Mouse (Mus musculus): ENCODE results near the gene Gtf3c4. TPM values are rescaled to one million over a fixed set of nuclear protein-coding genes. Genes with fewer than 3 reads are reported as not detected.

The Gtf3c4 gene
- 31.3 and 35.4 TPM in 2 replicates for polyA plus RNA-seq (2014; fragmentation: Nextera tagmentation; extraction: Ambion mirVana)

DNA sequence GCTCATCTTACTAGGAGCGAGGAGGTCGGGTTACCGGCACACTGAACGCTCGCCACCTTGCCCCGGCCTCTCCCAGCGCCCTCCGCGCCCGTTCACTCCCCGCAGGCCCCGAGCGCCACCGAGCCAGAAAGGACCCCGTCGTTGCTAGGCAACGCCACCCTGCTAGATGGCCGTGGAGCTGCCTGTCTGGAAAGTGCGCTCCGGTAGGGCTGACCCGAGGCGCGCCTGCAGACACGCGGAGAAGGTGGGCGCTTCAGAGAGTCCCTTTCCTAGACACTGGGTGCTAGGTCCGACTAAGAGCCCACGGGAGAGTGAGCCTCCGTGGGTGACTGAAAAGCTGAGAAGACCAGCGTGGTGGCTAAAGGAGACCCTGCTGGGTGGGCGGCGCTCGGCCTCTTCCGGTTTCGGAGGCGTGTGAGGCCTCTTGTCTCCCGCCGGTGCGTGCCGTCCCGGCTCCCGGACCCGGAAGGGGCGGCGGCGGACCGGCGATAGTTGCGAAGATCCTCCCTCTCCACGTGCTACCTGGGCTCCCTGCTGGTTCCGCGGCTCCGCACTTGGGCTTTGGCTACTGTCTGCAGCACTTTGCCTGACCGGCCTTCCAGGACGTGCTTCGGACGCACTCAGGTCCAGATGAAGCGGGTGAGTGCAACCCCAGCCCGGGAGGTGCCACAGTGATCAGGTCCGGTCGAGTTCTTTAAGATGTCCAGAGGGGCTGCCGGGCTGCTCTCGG lies at the start of gene Gtf3c4, which contains the start of gene Ddx31:
Gene Gtf3c4, minus strand, starts transcription at position 139 of the 730 bp plus-strand sequence.
Gene Ddx31, plus strand, starts transcription at position 185 of the 730 bp plus-strand sequence.
- peak; percentile 96 for ATAC-seq (ENCODE audit: insufficient number of reproducible peaks, low FRiP score, low TSS enrichment, low read depth)
- peak within 1 kb of the TSS; percentile 81 for H3K27ac ChIP-seq (replicated peaks; ENCODE audit: low read depth, low read length)
- under 1% methylated on average over 63 of the region's 63 CpGs for WGBS
- peak; percentile 98 for DNase-seq (ENCODE audit: low spot score)
- peak within 1 kb of the TSS; percentile 91 for H3K9ac ChIP-seq (ENCODE audit: low read length)
- peaks cover 10% of the 10 kb centered on the region for H3K4me1 ChIP-seq (ENCODE audit: control insufficient read depth, insufficient read depth, low read length)
- H3K9me3 ChIP-seq (ENCODE audit: control insufficient read depth, low read length), result no peaks in the 10 kb centered on the region
- H3K27me3 ChIP-seq (ENCODE audit: control insufficient read depth, insufficient read depth, low read length), result no peaks in the 10 kb centered on the region
- H3K36me3 ChIP-seq (ENCODE audit: control insufficient read depth, insufficient read depth, low read length), result no peaks in the 10 kb centered on the region; the same call in 1 of the 2 replicates
- H3K4me3 ChIP-seq (ENCODE audit: low read depth, low read length), result peak within 1 kb of the TSS; percentile 99
- H3K4me2 ChIP-seq (ENCODE audit: low read depth, severe bottlenecking), result peak within 1 kb of the TSS; percentile 85

DNA sequence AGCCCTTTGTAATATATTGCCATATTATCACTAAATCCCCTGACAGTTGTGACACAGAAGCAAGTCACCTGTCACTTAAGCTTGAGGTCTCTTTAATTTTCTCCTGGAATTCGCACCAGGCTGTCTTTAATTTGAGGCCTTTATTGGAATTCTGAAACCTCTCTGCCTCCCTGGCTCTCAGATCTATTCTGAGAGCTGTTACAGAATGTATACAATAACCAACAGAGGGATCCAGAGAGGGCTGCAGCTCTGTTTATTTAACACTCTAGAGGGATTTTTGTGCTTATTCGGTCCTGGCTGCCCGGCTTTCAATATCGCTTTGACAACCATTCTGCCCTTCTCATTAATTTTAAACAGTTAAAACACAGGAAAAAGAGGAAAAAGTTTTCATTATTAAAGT lies 44.8 kb upstream of the Gtf3c4 start:
- no peak for ATAC-seq (ENCODE audit: insufficient number of reproducible peaks, low FRiP score, low TSS enrichment, low read depth)
- Histone ChIP-seq H3K4me2 (ENCODE audit: low read depth, severe bottlenecking) (no peak overlapping the region), H3K4me3 (ENCODE audit: low read depth, low read length) (no peak overlapping the region), H3K9ac (ENCODE audit: low read length) (no peak overlapping the region), H3K4me1 (ENCODE audit: control insufficient read depth, insufficient read depth, low read length) (no peaks in the 10 kb centered on the region), H3K27ac (replicated peaks; ENCODE audit: low read depth, low read length) (no peak overlapping the region), H3K36me3 (ENCODE audit: control insufficient read depth, insufficient read depth, low read length) (peaks cover 7% of the 10 kb centered on the region), H3K27me3 (ENCODE audit: control insufficient read depth, insufficient read depth, low read length) (no peaks in the 10 kb centered on the region), H3K9me3 (ENCODE audit: control insufficient read depth, low read length) (no peaks in the 10 kb centered on the region)
- no peak for DNase-seq (ENCODE audit: low spot score)
- WGBS, result 81% methylated on average over 4 of the region's 4 CpGs

DNA sequence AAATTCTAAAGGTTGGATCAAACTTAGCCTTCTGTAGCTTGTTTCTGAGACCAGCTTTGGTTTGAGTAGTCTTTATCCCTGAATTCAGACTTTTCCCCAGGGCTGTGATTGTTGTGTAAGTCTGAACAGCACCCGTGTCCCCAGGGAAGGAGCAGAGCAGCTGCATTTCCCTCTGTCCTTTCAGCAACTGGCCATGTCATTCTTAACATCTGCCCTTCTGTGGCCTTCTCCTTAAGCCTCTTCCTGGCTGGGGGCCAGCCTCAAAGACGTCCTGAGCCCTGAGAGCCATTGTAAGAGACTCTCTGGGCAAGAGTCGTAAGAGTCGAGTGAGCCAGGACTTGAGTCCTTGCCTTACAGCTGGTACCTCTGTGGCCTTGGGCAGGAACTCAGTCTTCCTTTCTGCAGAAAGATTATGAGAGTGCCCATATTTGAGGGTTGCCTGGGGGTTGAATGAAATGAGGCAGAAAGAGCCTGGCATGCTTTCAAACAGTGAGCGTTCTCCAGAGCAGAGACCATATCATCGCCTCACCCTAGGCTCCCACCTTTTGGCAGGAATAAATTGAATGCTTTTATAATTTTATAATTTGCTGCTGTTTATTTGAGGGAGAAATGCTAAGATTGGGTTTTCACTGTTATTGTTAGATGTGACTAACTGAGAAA lies 42.8 kb upstream of the Gtf3c4 start:
- Histone ChIP-seq H3K9me3 (ENCODE audit: control insufficient read depth, low read length) (no peaks in the 10 kb centered on the region), H3K36me3 (ENCODE audit: control insufficient read depth, insufficient read depth, low read length) (peaks cover 5% of the 10 kb centered on the region), H3K9ac (ENCODE audit: low read length) (no peak overlapping the region), H3K4me1 (ENCODE audit: control insufficient read depth, insufficient read depth, low read length) (no peaks in the 10 kb centered on the region), H3K27me3 (ENCODE audit: control insufficient read depth, insufficient read depth, low read length) (no peaks in the 10 kb centered on the region), H3K27ac (replicated peaks; ENCODE audit: low read depth, low read length) (no peak overlapping the region), H3K4me2 (ENCODE audit: low read depth, severe bottlenecking) (no peak overlapping the region), H3K4me3 (ENCODE audit: low read depth, low read length) (no peak overlapping the region)
- ATAC-seq (ENCODE audit: insufficient number of reproducible peaks, low FRiP score, low TSS enrichment, low read depth) (no peak), DNase-seq (ENCODE audit: low spot score) (no peak)
- 89% methylated on average over 6 of the region's 6 CpGs for WGBS

DNA sequence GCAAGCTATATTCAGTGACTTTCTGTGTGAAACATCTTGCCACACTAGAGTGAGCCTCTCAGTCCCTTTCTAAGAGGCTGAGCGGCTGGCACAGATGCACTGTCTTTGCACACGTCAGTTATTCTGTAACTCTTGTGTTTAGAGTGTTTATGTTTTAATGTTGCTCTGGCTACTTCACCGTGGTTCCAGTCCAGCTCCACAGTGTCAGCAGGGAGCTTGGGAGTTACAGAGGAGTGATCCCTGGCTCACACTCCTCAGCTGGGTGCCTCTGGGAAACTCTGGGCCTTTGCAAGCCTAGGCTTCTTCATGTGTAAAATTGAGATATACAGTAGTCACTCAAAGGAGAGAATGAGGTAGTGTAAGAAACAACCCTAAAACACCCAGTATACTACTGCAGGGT lies 41.9 kb upstream of the Gtf3c4 start:
- Histone ChIP-seq H3K4me2 (ENCODE audit: low read depth, severe bottlenecking) (no peak overlapping the region), H3K27me3 (ENCODE audit: control insufficient read depth, insufficient read depth, low read length) (no peaks in the 10 kb centered on the region), H3K36me3 (ENCODE audit: control insufficient read depth, insufficient read depth, low read length) (peaks cover 5% of the 10 kb centered on the region; the same call in 1 of the 2 replicates), H3K9me3 (ENCODE audit: control insufficient read depth, low read length) (no peaks in the 10 kb centered on the region), H3K4me3 (ENCODE audit: low read depth, low read length) (no peak overlapping the region), H3K4me1 (ENCODE audit: control insufficient read depth, insufficient read depth, low read length) (no peaks in the 10 kb centered on the region), H3K27ac (replicated peaks; ENCODE audit: low read depth, low read length) (no peak overlapping the region), H3K9ac (ENCODE audit: low read length) (no peak overlapping the region)
- DNase-seq (ENCODE audit: low spot score), result no peak
- no peak for ATAC-seq (ENCODE audit: insufficient number of reproducible peaks, low FRiP score, low TSS enrichment, low read depth)
- 90% methylated on average over 3 of the region's 3 CpGs for WGBS

DNA sequence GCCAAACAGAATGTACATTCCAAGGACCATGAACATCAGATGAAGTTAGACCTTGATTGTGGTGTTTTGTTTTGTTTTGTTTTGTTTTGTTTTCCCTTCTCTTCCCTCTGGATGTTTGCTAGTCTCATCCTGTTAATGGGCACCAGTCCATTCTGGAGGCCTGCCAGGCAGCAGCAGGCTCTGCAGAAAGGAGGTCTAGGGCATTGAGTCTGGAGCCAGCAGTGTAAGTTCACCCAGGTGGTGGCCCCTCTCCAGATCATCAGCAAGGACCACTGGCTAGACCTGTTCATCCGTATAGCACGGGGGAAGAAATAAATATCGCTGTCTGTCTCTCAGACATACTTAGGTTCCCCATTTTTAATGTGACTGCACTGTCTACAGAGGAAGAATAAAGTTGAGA lies 41.1 kb upstream of the Gtf3c4 start:
- Histone ChIP-seq H3K9me3 (ENCODE audit: control insufficient read depth, low read length) (no peaks in the 10 kb centered on the region), H3K27ac (replicated peaks; ENCODE audit: low read depth, low read length) (no peak overlapping the region), H3K4me1 (ENCODE audit: control insufficient read depth, insufficient read depth, low read length) (no peaks in the 10 kb centered on the region), H3K4me3 (ENCODE audit: low read depth, low read length) (no peak overlapping the region), H3K36me3 (ENCODE audit: control insufficient read depth, insufficient read depth, low read length) (peaks cover 10% of the 10 kb centered on the region; the same call in 1 of the 2 replicates), H3K4me2 (ENCODE audit: low read depth, severe bottlenecking) (no peak overlapping the region), H3K27me3 (ENCODE audit: control insufficient read depth, insufficient read depth, low read length) (no peaks in the 10 kb centered on the region), H3K9ac (ENCODE audit: low read length) (no peak overlapping the region)
- ATAC-seq (ENCODE audit: insufficient number of reproducible peaks, low FRiP score, low TSS enrichment, low read depth) (no peak), DNase-seq (ENCODE audit: low spot score) (no peak)
- WGBS, result 92% methylated on average over 3 of the region's 3 CpGs

DNA sequence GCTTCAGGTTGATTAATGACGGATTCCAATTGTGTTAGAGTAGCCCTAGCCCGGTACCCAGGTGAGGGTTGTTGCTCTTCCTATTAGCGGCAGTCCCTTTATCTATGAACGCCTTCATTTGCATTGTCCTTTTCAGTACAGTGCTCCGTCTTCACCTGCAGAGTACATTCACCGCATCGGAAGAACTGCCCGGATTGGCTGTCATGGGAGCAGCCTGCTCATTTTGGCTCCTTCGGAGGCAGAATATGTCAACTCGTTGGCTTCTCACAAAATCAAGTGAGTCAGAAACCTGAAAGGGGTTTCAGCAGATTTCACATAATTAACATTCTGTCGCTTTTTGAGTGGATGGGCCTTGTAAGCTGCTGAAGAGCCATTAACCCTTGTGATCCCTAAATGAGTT lies 35.4 kb upstream of the Gtf3c4 start:
- WGBS, result 87% methylated on average over 11 of the region's 11 CpGs
- H3K9me3 ChIP-seq (ENCODE audit: control insufficient read depth, low read length), result no peaks in the 10 kb centered on the region
- no peak for DNase-seq (ENCODE audit: low spot score)

DNA sequence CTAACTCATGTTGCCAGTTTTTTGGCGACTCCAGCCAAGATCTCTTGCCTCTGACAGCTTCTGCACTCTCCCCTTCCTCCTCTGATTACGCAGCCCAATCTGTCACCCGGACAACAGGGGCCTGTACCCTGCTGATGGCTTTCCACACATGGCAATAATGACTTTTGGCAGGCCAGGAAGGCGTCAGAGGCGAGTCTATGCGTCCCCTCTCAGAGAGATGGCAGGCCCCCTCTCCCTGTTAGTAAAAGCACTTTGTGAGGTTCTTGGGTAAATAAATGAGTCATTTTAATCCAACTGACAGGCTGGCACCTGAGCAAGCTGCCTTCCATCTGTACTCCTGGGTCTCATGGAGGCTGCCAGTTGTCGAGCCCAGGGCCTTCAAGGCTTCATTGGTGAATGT lies 27.3 kb upstream of the Gtf3c4 start:
- Histone ChIP-seq H3K36me3 (ENCODE audit: control insufficient read depth, insufficient read depth, low read length) (peaks cover 6% of the 10 kb centered on the region; the same call in 1 of the 2 replicates), H3K27me3 (ENCODE audit: control insufficient read depth, insufficient read depth, low read length) (no peaks in the 10 kb centered on the region)

More for the DNA sequence above, 35.4 kb upstream of the Gtf3c4 start:
- Histone ChIP-seq H3K36me3 (ENCODE audit: control insufficient read depth, insufficient read depth, low read length) (peaks cover 18% of the 10 kb centered on the region), H3K4me1 (ENCODE audit: control insufficient read depth, insufficient read depth, low read length) (no peaks in the 10 kb centered on the region), H3K27me3 (ENCODE audit: control insufficient read depth, insufficient read depth, low read length) (no peaks in the 10 kb centered on the region), H3K27ac (replicated peaks; ENCODE audit: low read depth, low read length) (no peak overlapping the region), H3K4me3 (ENCODE audit: low read depth, low read length) (no peak overlapping the region), H3K9ac (ENCODE audit: low read length) (no peak overlapping the region), H3K4me2 (ENCODE audit: low read depth, severe bottlenecking) (no peak overlapping the region)
- ATAC-seq (ENCODE audit: insufficient number of reproducible peaks, low FRiP score, low TSS enrichment, low read depth), result no peak

DNA sequence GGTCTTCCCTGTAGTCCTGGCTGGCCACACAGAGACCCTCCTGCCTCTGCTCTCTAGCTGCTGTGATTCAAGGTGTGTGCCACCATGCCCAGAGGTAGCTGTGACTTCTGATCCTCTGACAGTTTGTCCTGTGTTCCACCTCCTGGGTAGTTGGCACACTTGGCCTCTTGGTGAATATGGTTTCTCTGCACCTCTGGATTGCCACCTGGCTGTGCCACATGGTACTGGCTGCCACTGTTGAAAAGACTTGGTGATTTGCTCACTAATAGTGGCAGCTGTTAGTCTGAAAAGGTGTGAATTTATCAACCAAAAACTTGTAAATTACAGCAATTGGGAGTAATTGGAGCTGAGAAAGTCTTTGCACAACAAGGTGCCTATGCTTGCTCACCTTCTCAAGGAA lies 23.7 kb upstream of the Gtf3c4 start:
- H3K4me1 ChIP-seq (ENCODE audit: control insufficient read depth, insufficient read depth, low read length), result no peaks in the 10 kb centered on the region
- H3K27ac ChIP-seq (replicated peaks; ENCODE audit: low read depth, low read length), result no peak overlapping the region
- H3K9me3 ChIP-seq (ENCODE audit: control insufficient read depth, low read length), result no peaks in the 10 kb centered on the region
- H3K4me2 ChIP-seq (ENCODE audit: low read depth, severe bottlenecking), result no peak overlapping the region
- peaks cover 10% of the 10 kb centered on the region; the same call in 1 of the 2 replicates for H3K36me3 ChIP-seq (ENCODE audit: control insufficient read depth, insufficient read depth, low read length)
- DNase-seq (ENCODE audit: low spot score) (no peak), ATAC-seq (ENCODE audit: insufficient number of reproducible peaks, low FRiP score, low TSS enrichment, low read depth) (no peak)
- H3K9ac ChIP-seq (ENCODE audit: low read length), result no peak overlapping the region
- no peak overlapping the region for H3K4me3 ChIP-seq (ENCODE audit: low read depth, low read length)
- no peaks in the 10 kb centered on the region for H3K27me3 ChIP-seq (ENCODE audit: control insufficient read depth, insufficient read depth, low read length)

More for the DNA sequence above, 27.3 kb upstream of the Gtf3c4 start:
- WGBS, result 64% methylated on average over 7 of the region's 7 CpGs
- ATAC-seq (ENCODE audit: insufficient number of reproducible peaks, low FRiP score, low TSS enrichment, low read depth) (no peak), DNase-seq (ENCODE audit: low spot score) (no peak)
- Histone ChIP-seq H3K9ac (ENCODE audit: low read length) (no peak overlapping the region), H3K4me2 (ENCODE audit: low read depth, severe bottlenecking) (no peak overlapping the region), H3K4me1 (ENCODE audit: control insufficient read depth, insufficient read depth, low read length) (no peaks in the 10 kb centered on the region), H3K27ac (replicated peaks; ENCODE audit: low read depth, low read length) (no peak overlapping the region), H3K9me3 (ENCODE audit: control insufficient read depth, low read length) (no peaks in the 10 kb centered on the region), H3K4me3 (ENCODE audit: low read depth, low read length) (no peak overlapping the region)

All from limb, embryonic 11.5 days (tissue).